Mouse (Mus musculus) granulocyte monocyte progenitor cell, adult 5-6 weeks (primary cell): Measurements from ENCODE around the gene Rnps1. TPM values are rescaled to one million over a fixed set of nuclear protein-coding genes. Genes with fewer than 3 reads are reported as not detected.
"Not testable (repeated sequence)": the region's sequence is repeated elsewhere in the genome, so short reads cannot be mapped to it uniquely, and the experiment has no call there.

ENCODE experiments used
- ATAC-seq: replicated peaks from 2 replicates; pipeline ENCODE4 v1.8.0; 2016; ENCODE audit warnings: mild to moderate bottlenecking, moderate TSS enrichment, inconsistent platforms; ENCODE audit not compliant: poor library complexity, severe bottlenecking
- total RNA-seq, 2 experiments: library from RNA; stranded (forward) in 1 of 2; stranded (reverse) in 1 of 2; fragments of 200-712, 200-1000 nt in 1 of 2; fragments of >200 nt in 1 of 2; fragmentation: Nextera tagmentation in 1 of 2; gene quantifications; 2 replicates each; pipeline ENCODE4 v1.2.3; 2014 to 2017

Gene Rnps1
- total RNA-seq (2014; fragmentation: Nextera tagmentation) (243 and 246 TPM in 2 replicates), total RNA-seq (2017) (179 and 181 TPM in 2 replicates)

DNA sequence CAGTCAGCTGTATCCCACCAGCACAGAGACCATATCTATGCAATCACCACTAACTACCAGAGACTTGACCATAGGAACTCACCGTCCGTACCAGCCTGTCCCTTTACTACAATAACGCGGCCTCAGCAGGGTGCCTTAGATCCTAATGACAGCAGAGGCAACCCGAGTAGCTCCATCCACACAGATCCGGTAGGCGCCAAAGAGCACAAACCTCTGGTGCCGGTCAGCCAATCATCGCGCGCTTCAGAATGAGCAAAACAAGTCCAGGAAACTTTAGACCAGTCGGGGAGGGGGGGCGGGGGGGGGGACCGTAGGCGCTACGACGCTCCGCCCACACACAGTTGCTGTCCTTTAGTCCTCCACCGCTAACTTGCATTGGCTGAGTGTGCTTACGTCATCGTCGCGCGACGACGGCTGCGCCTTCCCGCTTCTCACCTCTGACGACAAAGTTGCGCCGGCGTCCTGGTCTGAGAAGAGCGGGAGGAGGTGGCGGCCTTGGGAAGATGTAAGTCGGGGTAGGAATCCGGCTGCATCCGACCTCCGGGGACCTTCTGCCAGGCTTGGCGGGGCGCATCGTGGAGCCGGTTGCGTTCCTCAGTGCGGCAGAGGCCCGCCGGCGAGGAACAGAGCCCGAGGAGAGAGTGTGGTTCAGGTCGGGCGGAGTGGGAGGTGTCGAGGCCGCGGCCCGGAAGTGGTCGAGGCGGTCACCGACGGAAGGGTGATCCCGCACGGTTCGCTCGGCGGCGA lies at the start of gene Rnps1:
Rnps1 (plus strand) TSS at position 336 of the 747 bp plus-strand sequence.
- ATAC-seq: peak; percentile 87

- ATAC-seq: no peak
These were observed 48.5 kb upstream of the Rnps1 start for GRCm38 (mm10) chr17:24365863-24366262.

- ATAC-seq: no peak
These were observed 39.2 kb upstream of the Rnps1 start for GRCm38 (mm10) chr17:24375094-24375712.

DNA sequence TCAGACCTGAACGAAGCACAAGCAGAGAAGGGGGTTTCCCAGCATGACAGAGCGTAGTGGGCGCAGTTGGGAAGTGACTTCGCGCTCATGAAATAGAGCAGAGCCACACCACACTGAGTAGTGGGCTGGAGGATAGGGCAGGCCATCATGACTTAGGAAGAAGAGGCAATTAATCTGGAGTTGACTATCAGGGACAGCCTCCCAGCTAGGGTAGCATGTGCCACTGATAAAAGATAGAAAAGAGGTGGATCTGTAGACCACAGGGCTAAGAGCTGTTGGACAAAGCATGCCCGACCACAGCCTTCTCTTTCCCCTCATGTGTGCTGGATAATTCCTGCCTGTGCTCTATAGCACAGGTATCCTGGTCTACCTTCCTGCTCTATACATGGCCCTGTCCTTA lies 38.5 kb upstream of the Rnps1 start:
- no peak for ATAC-seq

- ATAC-seq: no peak
These were observed 35.9 kb upstream of the Rnps1 start for GRCm38 (mm10) chr17:24378496-24378895.

GRCm38 (mm10) chr17:24383789-24384188 lies 30.6 kb upstream of the Rnps1 start:
- no peak for ATAC-seq

DNA sequence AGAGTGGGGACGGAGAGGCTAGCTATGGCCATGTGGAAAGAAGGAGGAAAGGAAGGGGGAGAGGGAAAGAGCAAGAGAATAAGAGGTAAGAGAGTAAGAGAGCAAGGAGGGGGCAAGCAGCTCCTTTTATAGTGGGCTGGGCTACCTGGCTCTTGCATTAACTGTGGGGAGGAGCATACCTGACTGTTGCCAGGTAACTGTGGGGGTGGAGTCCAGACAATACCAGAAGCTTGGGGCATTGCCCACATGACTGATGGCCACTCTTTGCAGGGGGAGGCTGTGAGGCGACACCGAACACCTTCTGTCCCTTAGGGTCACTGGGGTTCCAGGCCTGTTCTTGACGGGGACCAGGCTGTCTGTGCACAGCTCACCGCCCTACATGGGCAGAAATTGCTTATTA lies 25.7 kb upstream of the Rnps1 start:
- ATAC-seq: no peak

- 0 out of 2 replicates have a peak, but pooled peaks have one; percentile 35 for ATAC-seq
These were observed 24.5 kb upstream of the Rnps1 start for GRCm38 (mm10) chr17:24389865-24390264.

DNA sequence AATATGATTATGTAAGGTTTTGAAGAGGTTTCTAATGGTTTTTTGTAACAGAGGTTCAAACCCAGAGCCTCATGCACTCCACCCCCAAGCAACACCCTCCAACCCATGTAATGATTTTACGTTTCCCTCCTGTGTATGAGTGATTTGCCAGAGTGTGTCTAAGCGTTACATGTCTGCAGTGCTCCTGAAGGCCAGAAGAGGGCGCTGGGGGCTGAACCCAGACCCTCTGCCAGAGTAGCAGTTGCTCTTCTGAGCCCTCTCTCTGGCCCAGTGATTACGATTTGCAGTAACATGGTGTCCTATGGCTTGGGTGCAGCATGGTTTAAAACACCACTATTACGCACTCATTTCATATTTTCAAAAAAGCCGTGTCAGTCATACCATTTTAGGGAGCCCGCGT lies 23.2 kb upstream of the Rnps1 start:
- peak; percentile 50; the same call in 1 of the 2 replicates for ATAC-seq

DNA sequence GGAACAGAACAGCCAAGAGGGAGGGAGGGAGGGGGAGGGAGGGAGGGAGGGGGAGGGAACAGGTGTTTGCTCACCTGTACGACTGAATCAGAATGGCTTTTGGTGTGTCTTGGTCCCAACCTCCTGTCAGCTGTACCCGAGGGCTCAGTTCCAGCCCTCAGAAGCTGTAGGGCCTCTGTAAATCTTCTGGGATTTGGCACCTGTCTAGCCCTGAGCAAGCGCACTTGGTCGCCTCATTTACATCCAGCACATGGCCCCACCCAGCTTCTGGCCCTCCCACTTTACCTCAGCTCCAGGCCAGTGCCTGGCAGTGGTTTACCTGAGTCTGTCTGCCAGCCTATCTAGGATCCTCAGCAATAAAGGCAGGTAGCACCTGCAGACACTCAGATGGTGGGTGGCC lies 20.8 kb upstream of the Rnps1 start:
- no peak for ATAC-seq

GRCm38 (mm10) chr17:24394456-24394855 lies 19.9 kb upstream of the Rnps1 start:
- no peak for ATAC-seq

DNA sequence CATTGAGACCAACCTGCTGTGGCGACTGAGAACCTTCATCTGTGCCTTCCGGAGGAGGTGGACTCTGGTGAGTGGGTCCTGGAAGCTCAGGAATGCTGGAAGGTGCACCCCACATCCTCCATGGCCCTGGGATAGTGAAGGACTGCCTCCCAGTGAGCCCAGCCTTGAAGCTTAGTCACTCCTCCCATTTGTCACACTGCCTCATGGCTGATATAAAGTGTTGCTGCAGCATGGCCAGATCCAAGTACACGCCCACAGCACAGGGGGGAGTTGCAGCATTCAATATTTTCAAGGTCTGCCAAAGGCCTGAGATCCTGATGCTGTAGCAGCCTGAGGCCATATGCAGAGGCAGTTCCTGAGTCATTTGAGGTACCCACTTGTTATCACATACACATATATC lies 12.0 kb upstream of the Rnps1 start:
- no peak for ATAC-seq

DNA sequence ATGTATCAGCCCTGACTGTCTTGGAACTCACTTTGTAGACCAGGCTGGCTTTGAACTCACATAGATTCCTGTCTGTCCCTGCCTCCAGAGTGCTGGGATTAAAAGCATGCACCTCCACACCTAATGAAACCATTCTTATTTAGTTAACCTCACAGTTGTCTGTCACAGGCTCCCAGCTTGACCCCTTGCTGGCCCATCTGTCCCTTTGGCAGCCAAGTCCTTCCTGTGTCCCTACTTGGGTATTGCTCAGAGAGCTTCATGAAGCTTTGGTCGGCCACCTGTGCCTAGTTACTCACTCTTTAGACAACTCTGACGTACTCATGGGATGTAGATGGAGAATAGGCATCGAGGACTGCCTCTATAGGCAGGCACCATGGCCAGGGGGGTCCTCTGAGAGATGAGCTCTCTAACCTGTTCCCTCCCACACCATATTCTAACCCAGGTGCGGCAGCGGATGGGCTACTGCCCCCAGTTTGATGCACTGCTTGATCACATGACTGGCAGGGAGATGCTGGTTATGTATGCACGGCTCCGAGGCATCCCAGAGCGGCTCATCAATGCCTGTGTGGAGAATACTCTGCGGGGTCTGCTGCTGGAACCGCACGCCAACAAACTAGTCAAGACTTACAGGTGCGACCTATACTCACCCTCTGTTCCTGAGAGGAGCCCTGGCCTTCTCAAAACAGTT lies 7.1 kb upstream of the Rnps1 start:
- ATAC-seq: no peak

DNA sequence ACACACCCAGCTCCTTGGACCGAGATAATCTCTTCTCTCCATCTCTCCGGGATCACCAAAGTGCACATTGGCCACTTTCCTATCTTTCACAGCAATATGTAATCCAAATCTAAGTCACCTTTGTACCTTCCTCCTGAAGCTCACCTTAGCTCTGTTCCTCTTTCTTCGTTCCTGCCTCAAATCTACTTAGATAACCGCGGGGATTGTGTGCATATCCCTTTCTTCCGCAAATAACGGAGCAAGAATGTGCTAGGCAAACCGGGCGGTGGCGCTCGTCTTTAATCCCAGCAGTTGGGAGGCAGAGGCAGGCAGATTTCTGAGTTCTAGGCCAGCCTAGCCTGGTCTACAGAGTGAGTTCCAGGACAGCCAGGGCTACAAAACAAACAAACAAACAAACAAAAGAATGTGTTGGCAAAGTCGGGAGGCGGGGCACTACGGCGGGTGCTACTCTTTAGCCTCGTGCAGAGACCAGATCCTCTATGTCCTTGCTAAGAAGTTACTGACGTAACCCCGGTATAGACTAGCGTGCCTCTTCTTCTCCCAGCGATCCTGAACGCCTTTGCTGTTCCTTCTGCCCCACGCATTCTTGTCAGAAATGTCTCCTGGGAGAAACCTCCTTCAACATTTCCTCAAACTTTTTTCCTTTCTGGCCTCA lies 681 bp upstream of the Rnps1 start:
- ATAC-seq: peak; percentile 13

DNA sequence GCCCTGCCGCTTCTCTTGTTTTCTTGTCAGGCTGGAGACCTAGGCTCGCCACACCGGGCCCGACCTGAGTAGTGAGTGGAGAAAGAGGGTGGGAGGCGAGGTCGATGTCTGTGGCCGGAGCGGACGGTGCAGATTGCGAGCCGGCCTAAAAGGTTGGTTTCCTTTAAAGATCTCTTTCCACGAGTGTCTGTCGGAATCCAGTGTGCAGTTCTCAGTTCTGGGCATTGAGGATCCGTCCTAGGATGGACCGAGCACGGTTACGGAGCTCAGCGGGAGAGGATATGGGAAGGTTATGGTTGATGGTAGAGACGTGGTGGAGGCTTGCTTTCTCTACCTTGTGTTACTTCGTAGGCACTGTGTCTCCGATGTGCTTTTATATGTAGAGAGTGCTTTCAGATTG lies 646 bp downstream of the Rnps1 start:
- no peak for ATAC-seq

DNA sequence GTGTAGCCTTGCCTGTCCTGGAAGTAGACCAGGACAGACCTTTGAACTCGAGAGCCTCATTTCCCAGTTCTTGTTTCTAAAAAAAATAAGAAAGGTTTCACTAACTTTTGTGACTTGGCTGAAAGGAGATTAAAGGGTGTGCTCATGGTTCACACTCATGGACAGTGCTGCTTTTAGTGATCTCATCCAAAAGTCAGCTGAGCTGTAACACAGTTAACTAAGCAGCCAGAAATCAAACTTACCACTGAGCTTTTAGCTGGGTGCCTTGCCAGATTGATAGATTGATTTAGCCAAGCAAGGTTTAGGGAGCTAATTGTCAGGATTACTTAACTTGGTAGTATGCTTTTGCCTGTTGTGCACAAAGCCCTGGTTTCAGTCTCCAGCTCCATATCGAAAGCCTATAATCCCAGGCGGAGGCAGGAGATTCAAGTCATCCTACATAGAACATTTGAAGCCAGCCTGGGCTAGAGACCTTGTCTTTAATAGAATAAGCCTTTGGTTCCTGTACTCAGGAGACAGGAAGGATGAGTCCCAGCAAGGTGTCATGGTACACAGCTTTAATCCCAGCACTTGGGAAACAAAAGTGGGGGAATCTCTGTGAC lies 1.8 kb downstream of the Rnps1 start:
- ATAC-seq: no peak

GRCm38 (mm10) chr17:24423114-24423513 lies 8.7 kb downstream of the Rnps1 start:
- no peak for ATAC-seq

- no peak for ATAC-seq
These were observed 10.1 kb downstream of the Rnps1 start for GRCm38 (mm10) chr17:24424489-24424888.

DNA sequence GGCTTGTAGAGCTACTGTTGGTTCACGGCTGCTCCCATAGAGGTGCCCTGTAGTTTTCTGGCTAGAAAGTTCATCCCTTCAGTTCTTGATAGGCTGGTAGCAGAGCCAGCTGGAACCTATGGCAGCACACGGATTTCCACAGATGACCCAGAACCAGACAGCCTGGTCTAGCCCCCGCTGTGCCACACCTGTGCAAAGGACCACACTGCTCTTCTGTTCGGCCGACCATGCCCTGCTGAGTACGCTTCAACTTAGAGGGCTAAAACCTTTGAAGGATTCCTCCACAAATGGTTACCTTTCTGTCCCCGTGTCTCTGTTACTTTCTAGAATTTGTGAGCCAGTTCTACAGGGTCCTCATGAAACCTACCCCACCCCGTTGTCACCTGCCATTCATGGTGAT lies 11.0 kb downstream of the Rnps1 start:
- not testable (repeated sequence) for ATAC-seq

- ATAC-seq: no peak
These were observed 11.5 kb downstream of the Rnps1 start for GRCm38 (mm10) chr17:24425905-24426304.
